Mouse (Mus musculus) MEL (cell line): ENCODE data around the gene Bbs9.

ENCODE experiments used
- E2F4 ChIP-seq: IDR thresholded peaks from 2 replicates; pipeline ENCODE4 v1.6.1; 2011; ENCODE audit warnings: low read depth, low read length, improper control_type of control experiment, borderline replicate concordance
- ELF1 ChIP-seq: IDR thresholded peaks from 2 replicates; pipeline ENCODE4 v1.6.1; 2014; ENCODE audit warnings: low read depth, mild to moderate bottlenecking, inconsistent platforms, low read length, improper control_type of control experiment, moderate library complexity

- TF ChIP-seq ELF1 (0 out of 2 replicates have a peak, but pooled peaks have one; percentile 36), E2F4 (no peak)
These were observed 330.5 kb downstream of the Bbs9 start for GRCm38 (mm10) chr9:22805981-22806380.
